Mouse (Mus musculus) yolk sac, embryonic 10.5 days (tissue): ENCODE measurements at regions not wholly inside any gene's neighbourhood (a gene's known extent, or its start where the extent isn't known, plus 50 kb on each side); places are given as distances from the start of the nearest gene placed in this dataset.

ENCODE experiments used
- DNase-seq: peaks from one replicate; pipeline ENCODE4 v3.0.0-alpha.2; 2017; ENCODE audit warnings: low spot score

- no peak for DNase-seq
These were observed 973.8 kb downstream of the Gsdmc2 start for GRCm38 (mm10) chr15:62871082-62871766.

- no peak for DNase-seq
These were observed 982.4 kb downstream of the Gsdmc2 start for GRCm38 (mm10) chr15:62862574-62862973.

- no peak for DNase-seq
These were observed 983.6 kb downstream of the Gsdmc2 start for GRCm38 (mm10) chr15:62861422-62861821.

- no peak for DNase-seq
These were observed 995.7 kb downstream of the Gsdmc2 start for GRCm38 (mm10) chr15:62849326-62849725.

GRCm38 (mm10) chr15:62845884-62846283 is 999.1 kb downstream of the Gsdmc2 start:
- no peak for DNase-seq

- DNase-seq, result no peak
These were observed 1019.4 kb downstream of the Gsdmc2 start for GRCm38 (mm10) chr15:62825586-62825985.

- DNase-seq, result no peak
These were observed 1021.0 kb downstream of the Gsdmc2 start for GRCm38 (mm10) chr15:62823861-62824518.

- no peak for DNase-seq
These were observed 1022.7 kb downstream of the Gsdmc2 start for GRCm38 (mm10) chr15:62822305-62822704.

- no peak for DNase-seq
These were observed 1031.9 kb downstream of the Gsdmc2 start for GRCm38 (mm10) chr15:62813093-62813492.

GRCm38 (mm10) chr15:62812026-62812425 is 1033.0 kb downstream of the Gsdmc2 start:
- DNase-seq, result no peak

GRCm38 (mm10) chr15:62809320-62809719 is 1035.7 kb downstream of the Gsdmc2 start:
- no peak for DNase-seq

- no peak for DNase-seq
These were observed 1036.7 kb downstream of the Gsdmc2 start for GRCm38 (mm10) chr15:62808087-62808808.

GRCm38 (mm10) chr15:62807364-62807763 is 1037.6 kb downstream of the Gsdmc2 start:
- DNase-seq, result no peak

- no peak for DNase-seq
These were observed 1042.2 kb downstream of the Gsdmc2 start for GRCm38 (mm10) chr15:62802770-62803169.

GRCm38 (mm10) chr15:62798731-62799130 is 1046.2 kb downstream of the Gsdmc2 start:
- DNase-seq, result no peak

- DNase-seq, result no peak
These were observed 1051.4 kb downstream of the Gsdmc2 start for GRCm38 (mm10) chr15:62793569-62793968.

GRCm38 (mm10) chr15:62792084-62792483 is 1052.9 kb downstream of the Gsdmc2 start:
- no peak for DNase-seq

GRCm38 (mm10) chr15:62787753-62788152 is 1057.2 kb downstream of the Gsdmc2 start:
- no peak for DNase-seq

- no peak for DNase-seq
These were observed 1058.7 kb downstream of the Gsdmc2 start for GRCm38 (mm10) chr15:62786315-62786714.

- DNase-seq, result no peak
These were observed 1060.4 kb downstream of the Gsdmc2 start for GRCm38 (mm10) chr15:62784456-62785139.

GRCm38 (mm10) chr15:62778899-62779298 is 1066.1 kb downstream of the Gsdmc2 start:
- DNase-seq, result no peak

GRCm38 (mm10) chr15:62752686-62753085 is 1092.3 kb downstream of the Gsdmc2 start:
- no peak for DNase-seq
